Mouse (Mus musculus) megakaryocyte, embryonic 14.5 days (primary cell): ENCODE data around the gene Igf2bp3.

ENCODE experiments used
- FLI1 ChIP-seq: IDR thresholded peaks from 2 replicates; pipeline ENCODE4 v1.6.1; 2012; ENCODE audit warnings: low read length, inconsistent platforms, mixed read lengths
- GATA1 ChIP-seq: IDR thresholded peaks from 3 replicates; pipeline ENCODE4 v1.6.1; 2012; ENCODE audit warnings: mixed read lengths, low read length, inconsistent platforms, borderline replicate concordance

- TF ChIP-seq GATA1, result no peak
- TF ChIP-seq FLI1, result no peak
These were observed 105.6 kb downstream of the Igf2bp3 start for GRCm38 (mm10) chr6:49109196-49109595.
